9 mouse cellular contexts compared by ENCODE assay signal in genomic region chr1:59574262-59575187, GRCm38 (mm10). TPM values are rescaled to one million over a fixed set of nuclear protein-coding genes. Genes with fewer than 3 reads are reported as not detected.
DNase-seq lines count a peak whose midpoint lies in the region; ATAC-seq and TF ChIP-seq lines count a peak whose summit lies in the region.
"Had no signal": no experiment of that assay in that cellular context is flagged by ENCODE, and none has a peak within 500 bp of the region (broad histone marks: within the 10 kb centered on the region; RNA-seq: fewer than 3 reads in every experiment).

No protein-coding gene starts in this region.

- H3K9ac ChIP-seq in lung, embryonic 14.5 days, result no peak overlapping the region

- H3K9me3 ChIP-seq in lung, embryonic 14.5 days (ENCODE audit: low read depth, low read length), result no peaks in the 10 kb centered on the region

- H3K36me3 ChIP-seq in lung, embryonic 14.5 days (ENCODE audit: insufficient read depth), result no peaks in the 10 kb centered on the region

- no peak for ATAC-seq in lung, embryonic 14.5 days (ENCODE audit: insufficient read depth)

- 44% methylated on average over 21 of the region's 21 CpGs for WGBS in lung, embryonic 14.5 days

- peak overlapping the region; percentile 2; the same call in 1 of the 2 replicates for H3K4me3 ChIP-seq in lung, embryonic 14.5 days (ENCODE audit: low read depth, low read length)

- H3K4me1 ChIP-seq in lung, embryonic 14.5 days (ENCODE audit: insufficient read depth), result peaks cover 11% of the 10 kb centered on the region

- no peak overlapping the region for H3K27ac ChIP-seq in lung, embryonic 14.5 days (ENCODE audit: low read depth)
- H3K27ac ChIP-seq: macrophage had no signal

- no peak for TF ChIP-seq CTCF in lung, embryonic 14.5 days (IDR thresholded peaks at IDR 0.05; ENCODE audit: low read depth)

- H3K27me3 ChIP-seq in lung, embryonic 14.5 days (ENCODE audit: insufficient read depth, low read length), result no peaks in the 10 kb centered on the region

- DNase-seq in cerebellum, adult 18-20 months, result peak; percentile 32 to 36
- DNase-seq in cerebellum, adult 11-12 months, result no peak
- DNase-seq in lung, embryonic 14.5 days, result no peak
- DNase-seq in lung, postnatal 36 days, result no peak
- peak; percentile 14 to 15 for DNase-seq in left cerebral cortex, postnatal 36 days (ENCODE audit: low spot score in 2 of 2)
- DNase-seq in right cerebral cortex, postnatal 25 days, result peak; percentile 36
- no peak for DNase-seq in gastrocnemius, adult 18-20 months (ENCODE audit: low spot score)
- DNase-seq in thymus, postnatal 4 days, result no peak

- peak overlapping the region; percentile 47 for H3K4me2 ChIP-seq in lung, embryonic 14.5 days

- intact Hi-C loops in left cerebral cortex, postnatal 36 days (cut with DNase I), result no loop called here

RNA-seq across cellular contexts. Expression of gene Gm973, which starts 58.5 kb away (rescaled TPM):
- polyA plus RNA-seq in lung, embryonic 14.5 days (2014; fragmentation: Nextera tagmentation; extraction: Ambion mirVana), result 0.41 TPM in 1 of 2 replicates, not detected in the other
- 10 to 100 TPM; 12.2 to 12.5 TPM for total RNA-seq in left cerebral cortex, postnatal 36 days (2021)
- 1 to 10 TPM in 1 of 2 experiments, under 1 TPM in 1; 0.87 to 1.4 TPM for total RNA-seq in gastrocnemius, adult 18-20 months (2021)
- polyA plus RNA-seq: macrophage had no signal

Comparison
In these comparisons a context has a peak if more than half of its experiments do, and no peak if none do; other contexts are left out.
1. DNase-seq: peak in cerebellum, adult 18-20 months (2 of 2), left cerebral cortex, postnatal 36 days (2 of 2) and right cerebral cortex, postnatal 25 days (single experiment); none in cerebellum, adult 11-12 months (single experiment), lung, embryonic 14.5 days (single experiment), lung, postnatal 36 days (single experiment), gastrocnemius, adult 18-20 months (single experiment) and thymus, postnatal 4 days (single experiment).
2. RNA of gene Gm973, which starts 58.5 kb away (total RNA-seq): 12.2 to 12.5 TPM in left cerebral cortex, postnatal 36 days; 0.87 to 1.4 TPM in gastrocnemius, adult 18-20 months; every median in the first group is over 4 times any median in the second.